Mouse (Mus musculus): ENCODE data around the gene Rfx7. TPM values are rescaled to one million over a fixed set of nuclear protein-coding genes. Genes with fewer than 3 reads are reported as not detected.

Gene Rfx7
- polyA plus RNA-seq, 1 experiment from 2014 or later = 12.0 TPM

- Histone ChIP-seq H3K9ac (ENCODE audit: low read depth, low read length) (no peak overlapping the region), H3K9me3 (ENCODE audit: control insufficient read depth, low read length) (no peaks in the 10 kb centered on the region), H3K36me3 (ENCODE audit: control insufficient read depth, insufficient read depth, low read length) (peaks cover 37% of the 10 kb centered on the region), H3K27ac (ENCODE audit: low read depth, low read length) (no peak overlapping the region), H3K27me3 (replicated peaks; ENCODE audit: control insufficient read depth, insufficient read depth, low read length) (no peaks in the 10 kb centered on the region), H3K4me1 (replicated peaks; ENCODE audit: control insufficient read depth, insufficient read depth, low read length) (peaks cover 25% of the 10 kb centered on the region), H3K4me2 (no peak overlapping the region), H3K4me3 (ENCODE audit: low read depth, low read length) (no peak overlapping the region)
- 88% methylated on average over 7 of the region's 7 CpGs for WGBS
- no peak for ATAC-seq (replicated peaks; ENCODE audit: low FRiP score)
- no peak for DNase-seq (ENCODE audit: low spot score)
Measured at GRCm38 (mm10) chr9:72669383-72669782, 137.3 kb downstream of the Rfx7 start.

- H3K36me3 ChIP-seq (ENCODE audit: control insufficient read depth, insufficient read depth, low read length) = peaks cover 39% of the 10 kb centered on the region
- ATAC-seq (replicated peaks; ENCODE audit: low FRiP score) (no peak), DNase-seq (ENCODE audit: low spot score) (peak; percentile 71)
- H3K9ac ChIP-seq (ENCODE audit: low read depth, low read length) = no peak overlapping the region
- H3K27me3 ChIP-seq (replicated peaks; ENCODE audit: control insufficient read depth, insufficient read depth, low read length) = no peaks in the 10 kb centered on the region
- no peak overlapping the region for H3K4me2 ChIP-seq
- H3K4me3 ChIP-seq (ENCODE audit: low read depth, low read length) = no peak overlapping the region
- H3K27ac ChIP-seq (ENCODE audit: low read depth, low read length) = no peak overlapping the region
- no peaks in the 10 kb centered on the region for H3K9me3 ChIP-seq (ENCODE audit: control insufficient read depth, low read length)
- peaks cover 4% of the 10 kb centered on the region for H3K4me1 ChIP-seq (replicated peaks; ENCODE audit: control insufficient read depth, insufficient read depth, low read length)
- 36% methylated on average over 2 of the region's 2 CpGs for WGBS
Measured at GRCm38 (mm10) chr9:72672361-72672760, 140.3 kb downstream of the Rfx7 start.

Small RNAs within 50 kb of the gene (microRNA-seq; reads per million reads assigned to microRNA genes)
- gene Gm28010 (ENCODE audit: borderline number of aligned reads) = not detected

Other genes starting within 250 kb of the Rfx7 start
- gene Mns1, start 94.2 kb upstream of the Rfx7 start, polyA plus RNA-seq (2014; fragmentation: Nextera tagmentation; extraction: Ambion mirVana) = 133 and 139 TPM in 2 replicates
- 17.9 and 19.1 TPM in 2 replicates for gene Tex9, start 40.0 kb upstream of the Rfx7 start, polyA plus RNA-seq (2014; fragmentation: Nextera tagmentation; extraction: Ambion mirVana)
- 302 and 334 TPM in 2 replicates for gene Nedd4, start 130.1 kb downstream of the Rfx7 start, polyA plus RNA-seq (2014; fragmentation: Nextera tagmentation; extraction: Ambion mirVana)